Mouse (Mus musculus) hindbrain, postnatal 0 days (tissue): Measurements from ENCODE around the gene Tph1. TPM values are rescaled to one million over a fixed set of nuclear protein-coding genes. Genes with fewer than 3 reads are reported as not detected.

Experiments
- ATAC-seq: fragments of 200-750 bp; cut with Nextera tagmentation; 2 replicates; pipeline ENCODE4 v1.8.0; 2017; ENCODE audit warnings: mild to moderate bottlenecking, moderate TSS enrichment, moderate library complexity
- DNase-seq: peaks from one replicate; pipeline ENCODE4 v3.0.0-alpha.2; 2015; ENCODE audit warnings: low spot score
- H3K27ac ChIP-seq: fragments of 300-500 bp; sonication (generic); 2 replicates; pipeline ENCODE4 v1.5.1; 2014; ENCODE audit warnings: mild to moderate bottlenecking
- H3K27me3 ChIP-seq: fragments of 300-500 bp; sonication (generic); 2 replicates; pipeline ENCODE4 v1.6.1; 2014; ENCODE audit warnings: low read length, mixed read lengths; ENCODE audit not compliant: insufficient read depth
- H3K36me3 ChIP-seq: fragments of 300-500 bp; sonication (generic); 2 replicates; pipeline ENCODE4 v1.6.1; 2014; ENCODE audit warnings: low read length, mixed read lengths; ENCODE audit not compliant: insufficient read depth
- H3K4me1 ChIP-seq: fragments of 300-500 bp; sonication (generic); 2 replicates; pipeline ENCODE4 v1.6.1; 2014; ENCODE audit warnings: antibody characterized with exemption, low read length, mixed read lengths; ENCODE audit not compliant: insufficient read depth
- H3K4me2 ChIP-seq: fragments of 300-500 bp; sonication (generic); 2 replicates; pipeline ENCODE4 v1.6.1; 2014; ENCODE audit warnings: low read depth, mild to moderate bottlenecking, low read length, moderate library complexity, mixed read lengths
- H3K4me3 ChIP-seq: fragments of 300-500 bp; sonication (generic); 2 replicates; pipeline ENCODE4 v1.5.1; 2014; ENCODE audit warnings: low read length
- H3K9ac ChIP-seq: fragments of 300-500 bp; sonication (generic); replicated peaks from 2 replicates; pipeline ENCODE4 v1.6.1; 2014; ENCODE audit warnings: mild to moderate bottlenecking, low read length, moderate library complexity, mixed read lengths
- H3K9me3 ChIP-seq: fragments of 300-500 bp; sonication (generic); 2 replicates; pipeline ENCODE4 v1.6.1; 2016; ENCODE audit warnings: low read length, mixed read lengths
- CTCF ChIP-seq: IDR thresholded peaks from 2 replicates; pipeline ENCODE4 v1.5.1; 2016; ENCODE audit warnings: antibody characterized with exemption, control low read depth, low read depth
- WGBS: fragments of 180-500 bp; shearing (Covaris S2); extraction: QIAGEN DNeasy Blood & Tissue Kit; methylation state at CpG from one replicate; pipeline ENCODE4 v1.1.7; 2014; 5-methylcytosine and 5-hydroxymethylcytosine counted together
- polyA plus RNA-seq: library from polyadenylated mRNA; unstranded; fragments of >200 nt; fragmentation: Nextera tagmentation; extraction: Ambion mirVana; gene quantifications from 2 replicates; pipeline ENCODE4 v1.2.1, GENCODE M21; 2015
- total RNA-seq: library from RNA; depleted of rRNA; stranded (reverse); fragments of >200 nt; gene quantifications from 2 replicates; pipeline ENCODE4 v1.2.3, GENCODE M21; 2014

The Tph1 gene
- total and polyA plus RNA-seq, 2 experiments from 2014 or later, result 0.73 TPM

- Histone ChIP-seq H3K4me2 (no peak overlapping the region), H3K9ac (no peak overlapping the region), H3K4me1 (no peaks in the 10 kb centered on the region; the same call in 1 of the 2 replicates), H3K27ac (no peak overlapping the region), H3K4me3 (no peak overlapping the region), H3K36me3 (no peaks in the 10 kb centered on the region), H3K9me3 (no peaks in the 10 kb centered on the region), H3K27me3 (no peaks in the 10 kb centered on the region)
- DNase-seq, result no peak
- no peak for ATAC-seq
- TF ChIP-seq CTCF, result no peak
- 91% methylated on average over 3 of the region's 3 CpGs for whole genome bisulfite sequencing
Measured at GRCm38 (mm10) chr7:46678417-46678816, 6.1 kb upstream of the Tph1 start.

GRCm38 (mm10) chr7:46676808-46677360, 4.5 kb upstream of the Tph1 start:
- H3K9ac ChIP-seq, result no peak overlapping the region
- no peak overlapping the region for H3K4me2 ChIP-seq
- H3K4me1 ChIP-seq, result no peaks in the 10 kb centered on the region; the same call in 1 of the 2 replicates
- no peaks in the 10 kb centered on the region for H3K36me3 ChIP-seq
- no peaks in the 10 kb centered on the region for H3K9me3 ChIP-seq
- peak overlapping the region; percentile 52 for H3K27ac ChIP-seq
- no peaks in the 10 kb centered on the region for H3K27me3 ChIP-seq
- DNase-seq, result peak; percentile 57
- ATAC-seq, result peak; percentile 64; the same call in 1 of the 2 replicates
- TF ChIP-seq CTCF, result no peak
- no peak overlapping the region for H3K4me3 ChIP-seq
- 33% methylated on average over 5 of the region's 5 CpGs for WGBS

GRCm38 (mm10) chr7:46675886-46676285, 3.5 kb upstream of the Tph1 start:
- Histone ChIP-seq H3K27ac (no peak overlapping the region), H3K4me3 (no peak overlapping the region), H3K9ac (no peak overlapping the region), H3K27me3 (no peaks in the 10 kb centered on the region), H3K4me2 (no peak overlapping the region), H3K36me3 (no peaks in the 10 kb centered on the region), H3K4me1 (no peaks in the 10 kb centered on the region; the same call in 1 of the 2 replicates), H3K9me3 (no peaks in the 10 kb centered on the region)
- no peak for ATAC-seq
- WGBS, result 84% methylated on average over 8 of the region's 8 CpGs
- no peak for TF ChIP-seq CTCF
- DNase-seq, result no peak

GRCm38 (mm10) chr7:46675061-46675460, 2.7 kb upstream of the Tph1 start:
- Histone ChIP-seq H3K27me3 (no peaks in the 10 kb centered on the region), H3K9ac (no peak overlapping the region), H3K27ac (no peak overlapping the region), H3K4me3 (no peak overlapping the region), H3K4me1 (no peaks in the 10 kb centered on the region; the same call in 1 of the 2 replicates), H3K36me3 (no peaks in the 10 kb centered on the region), H3K4me2 (no peak overlapping the region), H3K9me3 (no peaks in the 10 kb centered on the region)
- ATAC-seq, result no peak
- no peak for DNase-seq
- 79% methylated on average over 7 of the region's 7 CpGs for WGBS
- no peak for TF ChIP-seq CTCF

GRCm38 (mm10) chr7:46667256-46667655, 5.1 kb downstream of the Tph1 start:
- WGBS, result 4% methylated on average over 16 of the region's 21 CpGs
- peak overlapping the region; percentile 45 for H3K4me2 ChIP-seq
- TF ChIP-seq CTCF, result no peak
- peak; percentile 49 for DNase-seq
- H3K9ac ChIP-seq, result no peak overlapping the region
- peak overlapping the region; percentile 7; the same call in 1 of the 2 replicates for H3K4me3 ChIP-seq
- no peaks in the 10 kb centered on the region for H3K27me3 ChIP-seq
- peak; percentile 69; the same call in 1 of the 2 replicates for ATAC-seq
- no peaks in the 10 kb centered on the region for H3K36me3 ChIP-seq
- H3K9me3 ChIP-seq, result no peaks in the 10 kb centered on the region
- H3K27ac ChIP-seq, result no peak overlapping the region
- H3K4me1 ChIP-seq, result 0 out of 2 replicates have a peak, but pooled peaks cover 5% of the 10 kb centered on the region

- 38% methylated on average over 9 of the region's 9 CpGs for WGBS
- no peaks in the 10 kb centered on the region for H3K27me3 ChIP-seq
- H3K27ac ChIP-seq, result no peak overlapping the region
- DNase-seq (peak; percentile 48), ATAC-seq (no peak)
- H3K36me3 ChIP-seq, result no peaks in the 10 kb centered on the region
- H3K9me3 ChIP-seq, result no peaks in the 10 kb centered on the region
- no peak overlapping the region for H3K4me2 ChIP-seq
- H3K4me1 ChIP-seq, result 0 out of 2 replicates have a peak, but pooled peaks cover 5% of the 10 kb centered on the region
- no peak overlapping the region for H3K4me3 ChIP-seq
- H3K9ac ChIP-seq, result no peak overlapping the region
- peak; percentile 77 for TF ChIP-seq CTCF
Measured at GRCm38 (mm10) chr7:46665236-46665635, 7.1 kb downstream of the Tph1 start.

- H3K4me2 ChIP-seq, result peak overlapping the region; percentile 45
- ATAC-seq (no peak), DNase-seq (no peak)
- no peaks in the 10 kb centered on the region for H3K36me3 ChIP-seq
- H3K27me3 ChIP-seq, result no peaks in the 10 kb centered on the region
- no peaks in the 10 kb centered on the region for H3K4me1 ChIP-seq
- H3K9me3 ChIP-seq, result no peaks in the 10 kb centered on the region
- no peak for TF ChIP-seq CTCF
- WGBS, result 12% methylated on average over 18 of the region's 18 CpGs
- no peak overlapping the region for H3K27ac ChIP-seq
- H3K4me3 ChIP-seq, result 0 out of 2 replicates have a peak overlapping the region, but pooled peaks have one; percentile 5
- no peak overlapping the region for H3K9ac ChIP-seq
Measured at GRCm38 (mm10) chr7:46661591-46662090, 10.7 kb downstream of the Tph1 start.
